Mouse (Mus musculus): ENCODE data around the gene Ranbp2. TPM values are rescaled to one million over a fixed set of nuclear protein-coding genes. Genes with fewer than 3 reads are reported as not detected.

The Ranbp2 gene
- polyA plus RNA-seq, 1 experiment from 2014 or later: 17.3 TPM

DNA sequence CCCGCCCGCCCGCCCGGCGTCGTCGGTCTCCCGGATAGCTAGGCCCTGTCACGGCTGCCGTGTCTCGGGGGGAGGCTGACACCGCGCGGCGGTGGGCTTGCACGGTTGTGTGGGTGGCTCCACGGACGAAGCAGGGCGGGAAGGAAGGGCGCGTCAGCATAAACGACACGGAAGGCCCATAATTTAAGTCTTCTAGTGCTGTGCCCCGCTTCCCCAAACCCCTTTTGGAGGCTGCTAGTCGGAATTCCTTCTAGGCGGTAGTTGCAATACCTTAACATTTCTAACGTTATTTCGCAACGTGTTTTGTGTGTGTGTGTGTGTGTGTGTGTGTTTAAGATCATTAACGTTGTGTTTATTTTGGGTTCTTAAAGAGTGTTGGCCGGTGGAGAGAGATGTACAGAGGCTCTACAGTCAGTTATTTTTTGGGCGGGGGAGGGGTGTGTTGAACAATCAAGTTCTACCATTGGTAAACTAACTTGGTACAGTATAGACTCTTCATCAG lies 611 bp downstream of the Ranbp2 start:
- Histone ChIP-seq H3K9me3 (no peaks in the 10 kb centered on the region), H3K4me1 (replicated peaks) (peaks cover 18% of the 10 kb centered on the region), H3K4me3 (peak overlapping the region; percentile 98), H3K4me2 (peak overlapping the region; percentile 76), H3K27ac (replicated peaks) (peak overlapping the region; percentile 96), H3K9ac (peak overlapping the region; percentile 97), H3K27me3 (no peaks in the 10 kb centered on the region), H3K36me3 (peaks cover 3% of the 10 kb centered on the region; the same call in 1 of the 2 replicates)
- peak; percentile 74 for ATAC-seq (ENCODE audit: low read depth)
- under 1% methylated on average over 32 of the region's 32 CpGs for WGBS

DNA sequence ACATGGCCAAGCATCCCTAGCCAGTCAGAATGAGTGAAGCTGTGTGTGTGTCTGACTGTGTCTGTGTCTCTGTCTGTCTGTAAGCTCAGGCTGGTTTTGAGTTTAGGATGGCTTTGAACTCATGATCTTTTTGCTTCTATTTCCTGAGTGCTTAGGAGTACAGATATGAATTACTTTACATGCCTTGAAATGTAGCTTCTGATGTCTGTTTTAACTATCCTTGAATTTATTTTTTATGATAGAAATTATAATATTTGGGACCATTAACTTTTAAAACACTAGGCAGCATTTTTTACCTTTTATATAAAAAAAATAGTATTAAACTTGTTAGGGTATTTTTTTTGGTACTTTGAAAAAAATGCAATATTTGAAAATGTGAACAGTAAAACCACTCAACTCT lies 4.9 kb downstream of the Ranbp2 start:
- Histone ChIP-seq H3K27ac (replicated peaks) (no peak overlapping the region), H3K4me1 (replicated peaks) (peaks cover 12% of the 10 kb centered on the region), H3K27me3 (no peaks in the 10 kb centered on the region), H3K36me3 (peaks cover 32% of the 10 kb centered on the region), H3K9me3 (no peaks in the 10 kb centered on the region), H3K4me2 (no peak overlapping the region), H3K4me3 (no peak overlapping the region), H3K9ac (no peak overlapping the region)
- no peak for ATAC-seq (ENCODE audit: low read depth)

DNA sequence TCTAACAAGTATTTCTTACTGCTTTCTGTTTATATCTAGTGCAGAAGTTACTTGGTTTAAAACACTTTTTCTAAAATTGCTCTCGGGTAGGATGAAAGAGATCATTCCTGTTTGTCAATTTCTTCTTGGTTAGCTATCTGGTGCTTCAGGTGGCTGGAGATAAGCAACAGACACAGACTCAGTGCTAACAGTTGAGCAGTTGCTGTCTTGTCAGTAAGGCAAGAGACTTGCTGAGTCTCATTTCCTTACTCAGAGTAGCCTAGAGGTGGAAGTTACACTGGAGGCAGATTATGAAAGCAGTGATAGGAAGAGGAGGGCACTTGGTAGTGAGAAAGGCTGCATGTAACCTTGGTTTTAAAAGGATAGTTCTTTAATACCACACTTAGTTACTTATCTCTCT lies 5.5 kb downstream of the Ranbp2 start:
- H3K4me3 ChIP-seq: no peak overlapping the region
- no peaks in the 10 kb centered on the region for H3K9me3 ChIP-seq
- peaks cover 34% of the 10 kb centered on the region for H3K36me3 ChIP-seq
- H3K27ac ChIP-seq (replicated peaks): no peak overlapping the region
- no peaks in the 10 kb centered on the region for H3K27me3 ChIP-seq
- H3K9ac ChIP-seq: no peak overlapping the region
- ATAC-seq (ENCODE audit: low read depth): no peak
- peaks cover 12% of the 10 kb centered on the region for H3K4me1 ChIP-seq (replicated peaks)
- WGBS: 92% methylated on average over 1 of the region's 1 CpGs
- no peak overlapping the region for H3K4me2 ChIP-seq

DNA sequence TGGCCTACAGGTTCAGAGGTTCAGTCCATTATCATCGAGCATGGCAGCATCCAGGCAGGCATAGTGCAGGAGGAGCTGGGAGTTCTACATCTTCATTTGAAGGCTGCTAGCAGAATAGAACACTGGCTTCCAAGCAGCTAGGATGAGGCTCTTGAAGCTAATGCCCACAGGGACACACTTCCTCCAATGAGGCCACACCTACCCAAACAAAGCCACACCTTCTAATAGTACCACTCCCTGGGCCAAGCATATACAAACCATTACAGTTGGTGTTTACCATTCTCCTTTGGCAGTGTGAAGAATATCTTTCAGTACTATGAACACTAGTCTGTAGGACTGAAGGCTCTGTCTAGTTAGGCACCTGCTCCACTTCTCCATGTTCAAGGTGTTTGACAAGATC lies 13.2 kb downstream of the Ranbp2 start:
- no peaks in the 10 kb centered on the region for H3K9me3 ChIP-seq
- no peak for ATAC-seq (ENCODE audit: low read depth)
- H3K9ac ChIP-seq: no peak overlapping the region
- H3K27me3 ChIP-seq: no peaks in the 10 kb centered on the region
- whole genome bisulfite sequencing: 100% methylated on average over 1 of the region's 1 CpGs
- H3K36me3 ChIP-seq: peaks cover 81% of the 10 kb centered on the region
- no peak overlapping the region for H3K4me2 ChIP-seq
- H3K4me1 ChIP-seq (replicated peaks): no peaks in the 10 kb centered on the region
- H3K27ac ChIP-seq (replicated peaks): no peak overlapping the region
- H3K4me3 ChIP-seq: no peak overlapping the region

DNA sequence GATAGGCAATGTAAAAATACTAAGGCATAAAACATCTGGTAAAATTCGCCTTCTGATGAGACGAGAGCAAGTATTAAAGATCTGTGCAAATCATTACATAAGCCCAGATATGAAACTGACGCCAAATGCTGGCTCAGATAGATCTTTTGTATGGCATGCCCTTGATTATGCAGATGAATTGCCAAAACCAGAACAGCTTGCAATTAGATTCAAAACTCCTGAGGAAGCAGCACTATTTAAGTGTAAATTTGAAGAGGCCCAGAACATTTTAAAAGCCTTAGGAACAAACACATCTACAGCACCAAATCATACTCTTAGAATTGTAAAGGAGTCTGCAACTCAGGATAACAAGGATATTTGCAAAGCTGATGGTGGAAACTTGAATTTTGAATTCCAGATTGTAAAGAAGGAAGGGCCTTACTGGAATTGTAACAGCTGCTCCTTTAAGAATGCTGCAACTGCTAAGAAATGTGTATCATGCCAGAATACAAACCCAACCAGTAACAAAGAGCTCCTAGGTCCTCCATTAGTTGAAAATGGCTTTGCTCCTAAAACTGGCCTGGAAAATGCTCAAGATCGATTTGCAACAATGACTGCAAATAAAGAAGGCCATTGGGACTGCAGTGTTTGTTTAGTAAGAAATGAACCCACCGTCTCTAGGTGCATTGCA lies 30.5 kb downstream of the Ranbp2 start:
- no peaks in the 10 kb centered on the region for H3K27me3 ChIP-seq
- H3K4me3 ChIP-seq: no peak overlapping the region
- 93% methylated on average over 5 of the region's 5 CpGs for WGBS
- ATAC-seq (ENCODE audit: low read depth): no peak
- H3K36me3 ChIP-seq: peaks cover 57% of the 10 kb centered on the region
- no peak overlapping the region for H3K9ac ChIP-seq
- no peak overlapping the region for H3K27ac ChIP-seq (replicated peaks)
- H3K4me1 ChIP-seq (replicated peaks): no peaks in the 10 kb centered on the region
- no peaks in the 10 kb centered on the region for H3K9me3 ChIP-seq
- H3K4me2 ChIP-seq: no peak overlapping the region

DNA sequence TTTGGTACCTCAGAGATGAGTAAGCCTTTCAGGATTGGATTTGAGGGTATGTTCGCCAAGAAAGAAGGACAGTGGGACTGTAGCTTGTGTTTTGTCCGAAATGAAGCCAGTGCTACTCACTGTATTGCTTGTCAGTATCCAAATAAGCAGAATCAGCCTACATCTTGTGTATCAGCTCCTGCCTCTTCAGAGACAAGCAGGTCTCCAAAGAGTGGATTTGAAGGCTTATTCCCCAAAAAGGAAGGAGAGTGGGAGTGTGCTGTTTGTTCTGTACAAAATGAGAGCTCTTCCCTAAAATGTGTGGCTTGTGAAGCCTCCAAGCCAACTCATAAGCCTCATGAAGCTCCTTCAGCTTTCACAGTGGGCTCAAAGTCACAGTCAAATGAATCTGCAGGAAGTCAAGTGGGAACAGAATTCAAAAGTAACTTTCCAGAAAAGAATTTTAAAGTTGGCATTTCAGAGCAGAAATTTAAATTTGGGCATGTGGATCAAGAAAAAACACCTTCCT lies 31.4 kb downstream of the Ranbp2 start:
- H3K4me3 ChIP-seq: no peak overlapping the region
- H3K36me3 ChIP-seq: peaks cover 58% of the 10 kb centered on the region
- no peak overlapping the region for H3K4me2 ChIP-seq
- no peaks in the 10 kb centered on the region for H3K27me3 ChIP-seq
- no peak for ATAC-seq (ENCODE audit: low read depth)
- no peak overlapping the region for H3K27ac ChIP-seq (replicated peaks)
- WGBS: 95% methylated on average over 2 of the region's 2 CpGs
- no peak overlapping the region for H3K9ac ChIP-seq
- no peaks in the 10 kb centered on the region for H3K9me3 ChIP-seq
- no peaks in the 10 kb centered on the region for H3K4me1 ChIP-seq (replicated peaks)

DNA sequence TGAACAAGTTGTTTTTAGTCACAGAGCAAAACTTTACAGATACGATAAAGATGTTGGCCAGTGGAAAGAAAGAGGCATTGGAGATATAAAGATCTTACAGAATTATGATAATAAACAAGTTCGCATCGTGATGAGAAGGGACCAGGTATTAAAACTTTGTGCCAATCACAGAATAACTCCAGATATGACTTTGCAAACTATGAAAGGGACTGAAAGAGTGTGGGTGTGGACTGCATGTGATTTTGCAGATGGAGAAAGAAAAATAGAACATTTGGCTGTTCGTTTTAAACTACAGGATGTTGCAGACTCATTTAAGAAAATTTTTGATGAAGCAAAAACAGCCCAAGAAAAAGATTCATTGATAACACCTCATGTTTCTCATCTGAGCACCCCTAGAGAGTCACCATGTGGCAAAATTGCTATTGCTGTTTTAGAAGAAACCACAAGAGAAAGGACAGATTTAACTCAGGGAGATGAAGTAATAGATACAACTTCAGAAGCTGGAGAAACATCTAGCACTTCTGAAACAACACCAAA lies 33.3 kb downstream of the Ranbp2 start:
- no peak for ATAC-seq (ENCODE audit: low read depth)
- no peak overlapping the region for H3K4me2 ChIP-seq
- 93% methylated on average over 4 of the region's 4 CpGs for WGBS
- no peak overlapping the region for H3K4me3 ChIP-seq
- no peak overlapping the region for H3K27ac ChIP-seq (replicated peaks)
- H3K36me3 ChIP-seq: peaks cover 74% of the 10 kb centered on the region
- no peaks in the 10 kb centered on the region for H3K27me3 ChIP-seq
- no peaks in the 10 kb centered on the region for H3K9me3 ChIP-seq
- H3K9ac ChIP-seq: no peak overlapping the region
- H3K4me1 ChIP-seq (replicated peaks): no peaks in the 10 kb centered on the region

DNA sequence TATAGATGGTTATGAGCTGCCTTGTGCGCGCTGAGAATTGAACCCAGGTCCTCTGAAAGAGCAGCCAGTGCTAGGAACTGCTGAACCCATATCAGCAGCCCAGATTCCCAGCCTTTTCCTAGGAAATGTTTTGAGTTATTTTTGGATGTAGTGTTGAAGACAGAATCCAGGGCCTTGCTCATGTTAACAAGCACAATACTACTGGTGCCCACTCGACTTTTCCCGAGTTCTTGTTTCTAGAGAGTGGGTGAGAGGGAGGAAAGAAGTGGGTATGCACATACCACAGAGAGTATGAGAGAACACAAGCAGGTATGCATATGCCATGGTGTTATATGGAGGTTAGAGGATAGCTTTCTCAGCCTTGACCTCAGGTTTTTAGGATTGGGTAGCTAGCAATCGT lies 44.3 kb downstream of the Ranbp2 start:
- ATAC-seq (ENCODE audit: low read depth): no peak
- H3K36me3 ChIP-seq: peaks cover 59% of the 10 kb centered on the region

DNA sequence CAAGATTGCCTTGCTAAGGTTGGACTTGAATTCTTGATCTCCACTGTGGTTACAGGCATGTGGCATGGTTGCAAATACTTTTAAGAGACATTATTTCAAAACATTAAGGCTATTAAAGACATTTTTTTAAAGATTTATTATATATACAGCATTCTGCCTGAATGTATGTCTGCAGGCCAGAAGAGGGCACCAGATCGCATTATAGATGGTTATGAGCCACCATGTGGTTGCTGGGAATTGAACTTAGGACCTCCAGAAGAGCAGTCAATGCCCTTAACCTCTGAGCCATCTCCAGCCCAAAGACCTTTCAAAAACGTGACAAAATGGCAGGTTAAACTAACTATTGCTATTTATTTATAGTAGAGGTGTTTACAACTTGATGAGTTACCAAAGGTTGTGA lies 48.9 kb downstream of the Ranbp2 start:
- Histone ChIP-seq H3K27me3 (no peaks in the 10 kb centered on the region), H3K9ac (no peak overlapping the region), H3K4me1 (replicated peaks) (peaks cover 15% of the 10 kb centered on the region), H3K36me3 (peaks cover 39% of the 10 kb centered on the region), H3K4me3 (no peak overlapping the region), H3K27ac (replicated peaks) (no peak overlapping the region), H3K4me2 (no peak overlapping the region), H3K9me3 (no peaks in the 10 kb centered on the region)
- ATAC-seq (ENCODE audit: low read depth): no peak
- WGBS: 89% methylated on average over 2 of the region's 2 CpGs

More for the DNA sequence above, 44.3 kb downstream of the Ranbp2 start:
- no peak overlapping the region for H3K27ac ChIP-seq (replicated peaks)
- no peaks in the 10 kb centered on the region for H3K27me3 ChIP-seq
- WGBS: 92% methylated on average over 5 of the region's 5 CpGs
- no peak overlapping the region for H3K4me2 ChIP-seq
- no peaks in the 10 kb centered on the region for H3K9me3 ChIP-seq
- no peak overlapping the region for H3K4me3 ChIP-seq
- no peak overlapping the region for H3K9ac ChIP-seq
- no peaks in the 10 kb centered on the region for H3K4me1 ChIP-seq (replicated peaks)

DNA sequence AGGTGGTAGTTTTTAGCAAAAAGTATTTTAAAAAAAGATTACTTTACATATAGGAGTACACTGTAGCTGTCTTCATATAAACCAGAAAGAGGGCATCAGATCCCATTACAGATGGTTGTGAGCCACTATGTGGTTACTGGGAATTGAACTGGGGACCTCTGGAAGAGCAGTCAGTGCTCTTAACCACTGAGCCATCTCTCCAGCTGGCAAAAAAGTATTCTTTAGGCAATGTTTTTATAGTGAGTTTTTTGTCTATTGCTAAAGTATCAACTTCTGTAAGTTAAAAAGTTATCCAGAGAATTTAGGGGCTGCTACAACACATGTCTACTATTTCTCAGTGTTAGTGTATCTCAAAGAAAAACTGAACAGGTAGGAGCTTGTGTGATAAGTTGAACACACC lies 50.0 kb downstream of the Ranbp2 start:
- no peaks in the 10 kb centered on the region for H3K9me3 ChIP-seq
- no peaks in the 10 kb centered on the region for H3K27me3 ChIP-seq
- H3K4me3 ChIP-seq: no peak overlapping the region
- peak overlapping the region; percentile 66 for H3K4me2 ChIP-seq
- peaks cover 29% of the 10 kb centered on the region for H3K36me3 ChIP-seq
- no peak overlapping the region for H3K9ac ChIP-seq
- H3K4me1 ChIP-seq (replicated peaks): peaks cover 15% of the 10 kb centered on the region
- ATAC-seq (ENCODE audit: low read depth): no peak
- 0 out of 2 replicates have a peak overlapping the region, but pooled peaks have one; percentile 82 for H3K27ac ChIP-seq (replicated peaks)

DNA sequence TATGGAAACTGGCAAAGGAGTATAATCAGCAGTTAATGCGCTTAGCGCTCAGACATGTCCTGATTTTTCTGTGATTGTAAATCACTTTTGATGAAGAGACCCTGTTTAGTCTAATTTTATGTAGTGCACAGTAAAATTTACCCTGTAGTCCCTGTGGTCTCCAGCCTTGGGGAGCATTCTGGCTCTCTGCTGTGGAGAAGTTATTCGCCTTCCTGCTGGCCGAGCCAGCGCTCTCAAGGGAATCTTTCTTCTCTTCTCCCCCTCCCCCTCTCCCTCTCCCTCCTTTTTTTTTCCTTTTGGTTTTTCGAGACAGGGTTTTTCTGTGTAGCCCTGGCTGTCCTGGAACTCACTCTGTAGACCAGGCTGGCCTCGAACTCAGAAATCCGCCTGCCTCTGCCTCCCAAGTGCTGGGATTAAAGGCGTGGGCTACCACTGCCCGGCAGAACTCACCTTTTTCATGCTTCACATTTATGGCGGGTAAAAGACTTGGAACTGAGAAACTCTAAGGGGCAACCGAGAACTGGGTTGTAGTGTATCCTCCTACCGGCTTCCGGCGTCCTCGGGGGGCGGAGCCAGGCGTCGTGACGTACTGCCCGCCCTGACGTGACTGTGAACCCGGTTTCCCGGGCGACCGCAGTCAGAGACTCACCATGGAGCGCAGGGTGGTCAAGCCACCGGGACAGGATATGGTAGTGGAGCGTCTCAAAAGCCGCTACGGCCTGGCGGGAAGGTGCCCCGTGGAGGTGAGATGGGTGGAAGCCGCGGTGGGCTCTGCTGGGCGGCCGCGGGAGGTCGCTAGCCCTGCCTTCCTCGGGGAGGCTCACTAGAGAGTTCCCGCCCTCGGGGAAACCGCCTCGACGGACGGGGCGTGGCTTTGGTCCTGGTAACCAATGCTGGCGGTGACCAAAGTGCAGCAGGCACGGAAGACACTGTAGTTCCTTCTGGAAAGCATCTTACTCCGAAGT lies 50.9 kb downstream of the Ranbp2 start, which contains the start of gene Ccdc138:
Gene Ccdc138, plus strand, starts transcription at position 629 of the 965 bp plus-strand sequence.
- peak; percentile 100 for ATAC-seq (ENCODE audit: low read depth)
- peaks cover 21% of the 10 kb centered on the region for H3K36me3 ChIP-seq
- no peaks in the 10 kb centered on the region for H3K9me3 ChIP-seq
- H3K27me3 ChIP-seq: no peaks in the 10 kb centered on the region
- H3K9ac ChIP-seq: peak within 1 kb of the TSS; percentile 73
- H3K4me1 ChIP-seq (replicated peaks): peaks cover 15% of the 10 kb centered on the region
- 2% methylated on average over 49 of the region's 50 CpGs for WGBS
- H3K4me3 ChIP-seq: peak within 1 kb of the TSS; percentile 71
- peak within 1 kb of the TSS; percentile 66 for H3K4me2 ChIP-seq
- H3K27ac ChIP-seq (replicated peaks): peak within 1 kb of the TSS; percentile 82

DNA sequence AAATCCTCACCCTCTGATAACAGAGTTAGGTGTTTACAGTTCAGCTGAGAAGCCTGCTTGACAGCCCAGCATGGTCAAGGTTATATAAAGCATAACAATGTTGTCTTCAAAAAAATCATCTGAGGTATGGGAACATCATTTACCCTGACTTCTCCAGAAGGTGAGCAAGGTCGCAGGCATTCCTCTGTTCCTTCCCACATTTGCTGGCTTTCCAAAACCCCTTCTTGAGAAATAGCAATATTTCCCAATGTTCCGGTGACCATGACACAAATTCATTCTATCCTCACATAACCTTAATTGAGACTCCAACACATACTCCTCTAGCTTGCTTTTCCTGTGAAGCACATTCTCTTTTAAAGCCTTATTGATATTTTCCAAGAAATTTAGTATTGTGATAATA lies 51.8 kb downstream of the Ranbp2 start:
- WGBS: 53% methylated on average over 2 of the region's 2 CpGs
- H3K4me1 ChIP-seq (replicated peaks): peaks cover 15% of the 10 kb centered on the region
- ATAC-seq (ENCODE audit: low read depth): no peak

More for the DNA sequence above, 51.8 kb downstream of the Ranbp2 start:
- Histone ChIP-seq H3K4me3 (peak overlapping the region; percentile 71), H3K36me3 (peaks cover 12% of the 10 kb centered on the region), H3K27me3 (no peaks in the 10 kb centered on the region), H3K9me3 (no peaks in the 10 kb centered on the region), H3K9ac (peak overlapping the region; percentile 73), H3K27ac (replicated peaks) (0 out of 2 replicates have a peak overlapping the region, but pooled peaks have one; percentile 82), H3K4me2 (peak overlapping the region; percentile 66)
